Mouse (Mus musculus): ENCODE measurements around the gene Zscan2.

DNA sequence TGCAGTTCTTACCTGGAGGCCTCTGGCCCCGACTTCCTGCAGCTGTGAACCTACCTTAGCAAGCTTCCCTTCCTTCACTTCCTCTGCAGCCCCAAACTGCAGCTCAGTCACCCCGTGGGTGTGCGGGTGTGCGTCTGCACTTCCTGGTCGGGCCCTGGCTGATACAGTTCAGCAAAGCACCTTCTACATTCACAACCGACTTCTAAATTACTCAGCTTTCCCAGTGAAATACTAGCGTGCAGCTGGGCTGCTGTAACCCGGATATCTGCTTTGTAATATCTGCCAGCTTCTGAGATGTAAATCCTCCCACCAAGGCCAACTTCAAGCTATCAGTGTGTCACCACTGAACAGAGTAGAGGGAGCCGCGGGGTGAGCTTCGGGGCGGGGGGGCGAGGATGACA is 29.1 kb downstream of the Zscan2 start:
- TF ChIP-seq CTCF (IDR thresholded peaks at IDR 0.05; ENCODE audit: low read depth, low read length) (no peak), GATA1 (IDR thresholded peaks at IDR 0.05; ENCODE audit: borderline replicate concordance, low read length) (no peak), TAL1 (conservative IDR thresholded peaks at IDR 0.05; ENCODE audit: low read depth, low read length) (no peak), POLR2AphosphoS5 (IDR thresholded peaks at IDR 0.05; ENCODE audit: insufficient replicate concordance, low read depth, low read length) (no peak)
